ENCODE assay signal across 20 mouse cellular contexts in the genomic region with DNA sequence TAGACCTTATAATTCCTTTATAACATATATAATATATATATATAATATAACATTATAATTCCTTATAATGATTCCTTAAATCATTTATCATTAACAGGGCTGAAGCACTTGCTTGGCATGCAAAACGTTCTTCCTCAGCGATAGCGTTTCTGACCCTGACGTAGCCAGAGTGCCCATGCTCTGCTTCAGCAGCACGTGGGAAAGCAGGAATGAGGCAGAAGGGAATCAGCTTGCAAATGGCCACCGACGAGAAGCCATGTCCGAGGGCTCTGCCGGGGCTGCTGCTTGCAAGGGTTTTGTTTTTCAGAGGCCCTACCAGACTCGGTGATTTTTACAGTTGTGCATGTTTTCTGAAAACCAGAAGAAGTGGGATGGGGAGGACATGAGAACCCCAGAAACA. TPM values are rescaled to one million over a fixed set of nuclear protein-coding genes. Genes with fewer than 3 reads are reported as not detected.
DNase-seq lines count a peak whose midpoint lies in the region; ATAC-seq and TF ChIP-seq lines count a peak whose summit lies in the region.
"Had no signal": no experiment of that assay in that cellular context is flagged by ENCODE, and none has a peak within 500 bp of the region (broad histone marks: within the 10 kb centered on the region; RNA-seq: fewer than 3 reads in every experiment).

No protein-coding gene starts in this region.

- H3K4me1 ChIP-seq in heart, embryonic 11.5 days (ENCODE audit: control insufficient read depth, insufficient read depth, low read length), result no peaks in the 10 kb centered on the region
- peaks cover 3% of the 10 kb centered on the region; the same call in 1 of the 2 replicates for H3K4me1 ChIP-seq in midbrain, postnatal 0 days (ENCODE audit: insufficient read depth, low read length)
- peaks cover 20% of the 10 kb centered on the region for H3K4me1 ChIP-seq in midbrain, embryonic 13.5 days (replicated peaks)
- peaks cover 13% of the 10 kb centered on the region for H3K4me1 ChIP-seq in forebrain, embryonic 14.5 days (ENCODE audit: control insufficient read depth, insufficient read depth, low read length)
- H3K4me1 ChIP-seq: heart, embryonic 10.5 days; heart, embryonic 15.5 days had no signal

- no peak overlapping the region for H3K4me2 ChIP-seq in heart, embryonic 11.5 days
- no peak overlapping the region for H3K4me2 ChIP-seq in midbrain, postnatal 0 days (ENCODE audit: low read depth, low read length, poor library complexity, severe bottlenecking)
- H3K4me2 ChIP-seq in midbrain, embryonic 13.5 days (replicated peaks), result no peak overlapping the region
- peak overlapping the region; percentile 26; the same call in 1 of the 2 replicates for H3K4me2 ChIP-seq in forebrain, embryonic 14.5 days (ENCODE audit: low read length)
- H3K4me2 ChIP-seq: embryonic facial prominence, embryonic 12.5 days; heart, embryonic 15.5 days; hindbrain, embryonic 13.5 days had no signal

- H3K4me3 ChIP-seq in heart, embryonic 11.5 days (ENCODE audit: low read depth, low read length), result no peak overlapping the region
- H3K4me3 ChIP-seq in midbrain, postnatal 0 days (ENCODE audit: low read depth, low read length), result no peak overlapping the region
- no peak overlapping the region for H3K4me3 ChIP-seq in midbrain, embryonic 13.5 days (replicated peaks)
- no peak overlapping the region for H3K4me3 ChIP-seq in forebrain, embryonic 14.5 days (ENCODE audit: low read depth, low read length)
- H3K4me3 ChIP-seq: embryonic facial prominence, embryonic 12.5 days; heart, embryonic 10.5 days; heart, embryonic 15.5 days; hindbrain, embryonic 13.5 days had no signal

- H3K36me3 ChIP-seq in heart, embryonic 11.5 days (ENCODE audit: control insufficient read depth, insufficient read depth, low read length), result no peaks in the 10 kb centered on the region
- H3K36me3 ChIP-seq in midbrain, postnatal 0 days (ENCODE audit: insufficient read depth, low read length), result no peaks in the 10 kb centered on the region
- H3K36me3 ChIP-seq in midbrain, embryonic 13.5 days, result no peaks in the 10 kb centered on the region
- no peaks in the 10 kb centered on the region for H3K36me3 ChIP-seq in forebrain, embryonic 14.5 days (ENCODE audit: control insufficient read depth, insufficient read depth, low read length)
- H3K36me3 ChIP-seq: embryonic facial prominence, embryonic 12.5 days; heart, embryonic 10.5 days; heart, embryonic 15.5 days; hindbrain, embryonic 13.5 days had no signal

- H3K9ac ChIP-seq in heart, embryonic 11.5 days (ENCODE audit: low read depth, low read length), result no peak overlapping the region
- no peak overlapping the region for H3K9ac ChIP-seq in midbrain, postnatal 0 days (replicated peaks; ENCODE audit: low read length, poor library complexity, severe bottlenecking)
- H3K9ac ChIP-seq in midbrain, embryonic 13.5 days (replicated peaks), result no peak overlapping the region
- no peak overlapping the region for H3K9ac ChIP-seq in forebrain, embryonic 14.5 days (ENCODE audit: low read length)
- H3K9ac ChIP-seq: embryonic facial prominence, embryonic 12.5 days; heart, embryonic 15.5 days; hindbrain, embryonic 13.5 days had no signal

- peak; percentile 70 for DNase-seq in heart, adult 11 months
- DNase-seq in midbrain, postnatal 0 days (ENCODE audit: low spot score), result peak; percentile 21
- DNase-seq in forebrain, embryonic 14.5 days (ENCODE audit: low spot score), result no peak
- DNase-seq in retina, embryonic 14.5 days (ENCODE audit: low spot score), result peak; percentile 29
- no peak for DNase-seq in natural killer cell, adult 2 months (ENCODE audit: low spot score in 2 of 2)
- DNase-seq: adrenal gland, adult 2 months; adrenal gland, postnatal 25 days; cerebellum, adult 11 months; cerebellum, adult 9-10 months; cerebellum, postnatal 25 days; gastrocnemius, postnatal 36 days; heart, postnatal 14 days had no signal

- no peak overlapping the region for H3K27ac ChIP-seq in heart, embryonic 11.5 days (ENCODE audit: low read depth, low read length)
- no peak overlapping the region for H3K27ac ChIP-seq in midbrain, postnatal 0 days (ENCODE audit: low read depth, low read length)
- H3K27ac ChIP-seq in midbrain, embryonic 13.5 days, result no peak overlapping the region
- 0 out of 2 replicates have a peak overlapping the region, but pooled peaks have one; percentile 39 for H3K27ac ChIP-seq in forebrain, embryonic 14.5 days (ENCODE audit: low read depth, low read length)
- H3K27ac ChIP-seq: embryonic facial prominence, embryonic 12.5 days; heart, embryonic 10.5 days; heart, embryonic 15.5 days; hindbrain, embryonic 13.5 days; hindbrain, postnatal 0 days had no signal

- H3K9me3 ChIP-seq in heart, embryonic 11.5 days (replicated peaks; ENCODE audit: control insufficient read depth, low read length), result no peaks in the 10 kb centered on the region
- no peaks in the 10 kb centered on the region for H3K9me3 ChIP-seq in midbrain, postnatal 0 days (ENCODE audit: low read length)
- H3K9me3 ChIP-seq in midbrain, embryonic 13.5 days, result no peaks in the 10 kb centered on the region
- H3K9me3 ChIP-seq in forebrain, embryonic 14.5 days (replicated peaks; ENCODE audit: control insufficient read depth, low read length), result no peaks in the 10 kb centered on the region
- H3K9me3 ChIP-seq: embryonic facial prominence, embryonic 12.5 days; heart, embryonic 10.5 days; heart, embryonic 15.5 days; hindbrain, embryonic 13.5 days had no signal

- TF ChIP-seq CTCF in midbrain, postnatal 0 days (IDR thresholded peaks at IDR 0.05), result no peak

- WGBS in heart, embryonic 11.5 days (ENCODE audit: insufficient replicate concordance), result 80% methylated on average over 10 of the region's 10 CpGs
- WGBS in midbrain, postnatal 0 days, result 77% methylated on average over 10 of the region's 10 CpGs
- 71% methylated on average over 10 of the region's 10 CpGs for WGBS in midbrain, embryonic 13.5 days
- WGBS in forebrain, embryonic 14.5 days, result 46% methylated on average over 10 of the region's 10 CpGs

- H3K27me3 ChIP-seq in heart, embryonic 11.5 days (ENCODE audit: control insufficient read depth, insufficient read depth, low read length), result peaks cover 4% of the 10 kb centered on the region
- H3K27me3 ChIP-seq in midbrain, postnatal 0 days (ENCODE audit: insufficient read depth, low read length), result no peaks in the 10 kb centered on the region; the same call in 1 of the 2 replicates
- peaks cover 64% of the 10 kb centered on the region for H3K27me3 ChIP-seq in midbrain, embryonic 13.5 days
- H3K27me3 ChIP-seq in forebrain, embryonic 14.5 days (replicated peaks; ENCODE audit: control insufficient read depth, insufficient read depth, low read length), result no peaks in the 10 kb centered on the region
- H3K27me3 ChIP-seq: embryonic facial prominence, embryonic 12.5 days had no signal

- no peak for ATAC-seq in heart, embryonic 11.5 days (replicated peaks; ENCODE audit: insufficient number of reproducible peaks, low FRiP score, low TSS enrichment)
- ATAC-seq in midbrain, postnatal 0 days (ENCODE audit: low FRiP score), result no peak
- ATAC-seq in midbrain, embryonic 13.5 days, result no peak
- no peak for ATAC-seq in forebrain, embryonic 14.5 days
- no peak for ATAC-seq in inflammation-experienced regulatory T-cells, adult 6 months
- ATAC-seq: hindbrain, postnatal 0 days had no signal

RNA-seq across cellular contexts. Expression of a gene that starts 1.6 kb away (rescaled TPM):
- polyA plus RNA-seq in heart, embryonic 11.5 days (2014; fragmentation: Nextera tagmentation; extraction: Ambion mirVana), result 0.73 and 1.2 TPM in 2 replicates
- total RNA-seq in midbrain, postnatal 0 days (2014; rRNA removed), result 0.49 TPM in 1 of 2 replicates, not detected in the other
- 0.44 and 0.63 TPM in 2 replicates for polyA plus RNA-seq in midbrain, postnatal 0 days (2015; fragmentation: Nextera tagmentation; extraction: Ambion mirVana)
- 1.2 and 1.4 TPM in 2 replicates for polyA plus RNA-seq in midbrain, embryonic 13.5 days (2015; fragmentation: Nextera tagmentation; extraction: Ambion mirVana)
- 7.9 and 8.7 TPM in 2 replicates for polyA plus RNA-seq in forebrain, embryonic 14.5 days (2014; fragmentation: Nextera tagmentation; extraction: Ambion mirVana)
- under 1 TPM in 2 of 3 experiments, not detected in 1; 0.28 to 0.38 TPM for polyA plus RNA-seq in inflammation-experienced regulatory T-cells, adult 6 months (2017; shearing (Covaris generic))

Comparison
In these comparisons a context has a peak if more than half of its experiments do, and no peak if none do; other contexts are left out.
1. DNase-seq: peak in heart, adult 11 months (single experiment), midbrain, postnatal 0 days (single experiment) and retina, embryonic 14.5 days (single experiment); none in forebrain, embryonic 14.5 days (single experiment) and natural killer cell, adult 2 months (0 of 2).